Mouse (Mus musculus): ENCODE results near the gene Timmdc1. TPM values are rescaled to one million over a fixed set of nuclear protein-coding genes. Genes with fewer than 3 reads are reported as not detected.

The Timmdc1 gene
- total RNA-seq, 2 experiments from 2014 or later = 32.2 to 33.4 TPM

DNA sequence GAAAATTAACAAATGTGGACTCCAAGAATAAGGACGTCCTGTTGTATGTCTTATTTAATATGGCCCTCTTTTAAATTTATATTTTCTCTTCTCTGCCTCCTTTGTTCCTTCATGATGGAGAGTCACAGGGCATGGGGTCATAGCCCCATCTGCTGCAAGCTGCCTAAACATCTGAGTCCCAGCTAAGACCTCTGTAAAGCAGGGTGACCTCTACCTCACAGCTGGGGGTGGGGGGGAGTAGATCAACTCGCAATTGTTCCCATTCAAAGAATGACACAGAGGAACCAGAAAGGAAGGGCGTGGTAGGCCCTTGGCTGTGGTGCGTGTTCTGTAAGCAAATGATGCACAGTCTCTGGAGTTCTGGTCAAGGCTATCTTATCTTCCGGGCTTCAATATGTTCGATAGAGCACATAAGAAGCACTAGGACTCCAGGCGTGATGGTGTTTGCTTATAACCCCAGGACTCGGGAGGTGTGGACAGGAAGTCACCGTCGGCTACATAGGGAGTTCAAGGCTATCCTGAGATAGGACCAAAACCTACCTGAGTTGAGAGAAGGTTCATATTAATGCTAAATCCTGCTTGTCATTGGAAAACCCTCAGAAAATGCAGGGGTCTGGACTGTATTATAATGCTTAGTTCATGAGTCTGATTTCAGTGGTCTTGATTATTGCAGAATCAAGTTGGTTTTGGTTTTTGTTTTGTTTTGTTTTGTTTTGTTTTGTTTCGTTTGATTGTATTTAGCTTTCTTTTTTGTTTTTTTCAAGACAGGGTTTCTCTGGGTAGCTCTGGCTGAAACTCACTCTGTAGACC is 50.6 kb downstream of the Timmdc1 start:
- no peak for DNase-seq (ENCODE audit: extremely low spot score in 1 of 2, low spot score in 2 of 2)

GRCm38 (mm10) chr16:38469437-38469836 is 53.0 kb downstream of the Timmdc1 start:
- intact Hi-C loops (cut with DNase I) = no loop called here
- Histone ChIP-seq H3K27ac (no peak overlapping the region), H3K4me3 (no peak overlapping the region)
- no peak for TF ChIP-seq CTCF (IDR thresholded peaks at IDR 0.05)
- no peak for DNase-seq (ENCODE audit: extremely low spot score in 1 of 2, low spot score in 2 of 2)

More for the DNA sequence above, 50.6 kb downstream of the Timmdc1 start:
- Histone ChIP-seq H3K27ac (no peak overlapping the region), H3K4me3 (no peak overlapping the region)
- intact Hi-C loops (cut with DNase I) = no loop called here
- TF ChIP-seq CTCF (IDR thresholded peaks at IDR 0.05) = no peak

- Histone ChIP-seq H3K27ac (no peak overlapping the region), H3K4me3 (no peak overlapping the region)
- TF ChIP-seq CTCF (IDR thresholded peaks at IDR 0.05) = no peak; the same call in none of the 2 replicates
- intact Hi-C loops (cut with DNase I) = no loop called here
- DNase-seq (ENCODE audit: extremely low spot score in 1 of 2, low spot score in 2 of 2) = no peak
Observed at GRCm38 (mm10) chr16:38468706-38469018, 53.8 kb downstream of the Timmdc1 start.

DNA sequence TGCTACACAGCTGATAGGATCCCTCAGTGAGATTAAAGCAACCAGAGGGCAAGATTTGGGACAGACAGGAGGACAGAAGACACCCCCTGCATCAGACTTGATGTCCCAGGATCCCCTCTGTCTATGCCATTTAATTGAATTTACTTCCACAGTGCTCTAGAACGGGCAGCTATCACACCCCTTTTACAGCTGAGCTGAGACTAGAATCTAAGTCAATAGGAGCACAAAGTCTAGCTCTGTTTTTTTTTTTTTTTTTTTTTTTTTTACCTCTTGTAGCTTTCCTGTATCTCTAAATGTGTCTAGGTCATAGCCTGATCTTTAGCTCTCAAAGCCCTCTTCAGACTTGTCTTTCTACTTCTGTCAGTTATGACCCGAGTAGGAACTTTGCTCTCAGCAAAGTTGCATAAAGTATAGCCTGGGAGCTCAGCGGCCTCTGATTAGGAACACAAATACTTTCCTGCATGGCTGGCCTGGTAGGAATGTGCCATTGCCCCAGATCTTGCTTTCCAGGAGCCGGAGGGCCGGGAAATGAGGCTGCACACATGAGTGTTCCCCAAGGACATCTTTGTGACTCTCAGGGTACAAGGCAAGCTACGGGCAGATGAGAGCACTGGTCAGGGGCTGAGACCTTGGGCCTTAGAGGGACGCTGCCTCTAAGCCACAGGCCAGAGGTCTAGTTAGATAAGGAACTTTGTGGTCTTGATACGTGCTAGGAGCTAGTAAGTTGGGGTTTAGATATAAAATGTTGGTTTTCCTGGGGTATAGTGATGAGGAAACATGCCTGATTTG is 54.4 kb downstream of the Timmdc1 start:
- intact Hi-C loops (cut with DNase I) = no loop called here
- no peak for TF ChIP-seq CTCF (IDR thresholded peaks at IDR 0.05)
- Histone ChIP-seq H3K27ac (no peak overlapping the region), H3K4me3 (no peak overlapping the region)
- DNase-seq (ENCODE audit: extremely low spot score in 1 of 2, low spot score in 2 of 2) = no peak

GRCm38 (mm10) chr16:38467091-38467916 is 55.2 kb downstream of the Timmdc1 start:
- H3K27ac ChIP-seq = no peak overlapping the region
- intact Hi-C loops (cut with DNase I) = no loop called here
- TF ChIP-seq CTCF (IDR thresholded peaks at IDR 0.05) = no peak
- no peak overlapping the region for H3K4me3 ChIP-seq
- DNase-seq (ENCODE audit: extremely low spot score in 1 of 2, low spot score in 2 of 2) = no peak

- Histone ChIP-seq H3K27ac (no peak overlapping the region), H3K4me3 (no peak overlapping the region)
- intact Hi-C loops (cut with DNase I) = no loop called here
- no peak for DNase-seq (ENCODE audit: extremely low spot score in 1 of 2, low spot score in 2 of 2)
- TF ChIP-seq CTCF (IDR thresholded peaks at IDR 0.05) = no peak
Observed at GRCm38 (mm10) chr16:38466089-38466488, 56.4 kb downstream of the Timmdc1 start.

GRCm38 (mm10) chr16:38463305-38463704 is 59.2 kb downstream of the Timmdc1 start:
- TF ChIP-seq CTCF (IDR thresholded peaks at IDR 0.05) = no peak
- no peak overlapping the region for H3K4me3 ChIP-seq
- DNase-seq (ENCODE audit: extremely low spot score in 1 of 2, low spot score in 2 of 2) = no peak
- no peak overlapping the region for H3K27ac ChIP-seq
- intact Hi-C loops (cut with DNase I) = no loop called here

GRCm38 (mm10) chr16:38462161-38462560 is 60.3 kb downstream of the Timmdc1 start:
- no peak for DNase-seq (ENCODE audit: extremely low spot score in 1 of 2, low spot score in 2 of 2)
- TF ChIP-seq CTCF (IDR thresholded peaks at IDR 0.05) = no peak
- no peak overlapping the region for H3K27ac ChIP-seq
- intact Hi-C loops (cut with DNase I) = no loop called here
- no peak overlapping the region for H3K4me3 ChIP-seq

DNA sequence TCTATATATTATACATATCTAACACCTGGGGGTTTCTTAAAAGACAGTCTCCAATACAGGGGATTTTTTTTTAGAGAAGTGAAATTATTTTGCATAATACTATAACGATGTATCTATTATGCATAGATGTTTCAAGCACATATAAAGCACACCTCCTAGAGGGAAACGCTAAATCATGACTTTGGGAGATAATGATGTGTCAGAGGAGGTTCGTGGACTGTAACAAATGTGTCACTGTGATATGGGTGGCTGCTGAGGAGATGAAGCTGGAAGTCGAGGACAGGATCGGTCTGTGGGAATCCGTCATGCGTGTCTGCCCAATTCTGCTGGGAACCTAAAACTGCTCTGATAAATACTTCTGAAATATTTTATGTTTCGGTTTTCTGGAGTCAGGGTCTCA is 60.7 kb downstream of the Timmdc1 start:
- H3K4me3 ChIP-seq = no peak overlapping the region
- TF ChIP-seq CTCF (IDR thresholded peaks at IDR 0.05) = no peak
- no peak for DNase-seq (ENCODE audit: extremely low spot score in 1 of 2, low spot score in 2 of 2)
- intact Hi-C loops (cut with DNase I) = no loop called here
- H3K27ac ChIP-seq = no peak overlapping the region

DNA sequence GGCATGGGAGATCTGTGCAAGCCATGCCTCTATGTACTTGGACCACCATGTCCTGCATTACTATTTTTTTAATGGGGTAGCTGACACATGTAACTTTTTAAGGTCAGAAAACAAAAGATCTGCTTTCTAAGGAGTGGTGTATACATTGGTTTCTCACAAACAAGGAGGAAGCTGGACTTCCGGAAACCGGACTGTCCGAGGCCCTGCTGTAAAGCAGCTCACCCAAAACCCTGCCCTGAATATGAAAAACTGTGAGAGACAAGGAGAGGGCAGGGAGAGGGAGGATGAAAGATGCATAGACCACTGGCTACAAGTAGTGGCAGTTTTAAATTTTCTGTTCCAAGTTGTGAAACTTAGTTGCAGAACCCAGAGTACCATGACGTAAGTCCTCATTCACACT is 62.5 kb downstream of the Timmdc1 start:
- no peak for DNase-seq (ENCODE audit: extremely low spot score in 1 of 2, low spot score in 2 of 2)
- TF ChIP-seq CTCF (IDR thresholded peaks at IDR 0.05) = no peak
- H3K4me3 ChIP-seq = no peak overlapping the region
- intact Hi-C loops (cut with DNase I) = no loop called here
- H3K27ac ChIP-seq = no peak overlapping the region

DNA sequence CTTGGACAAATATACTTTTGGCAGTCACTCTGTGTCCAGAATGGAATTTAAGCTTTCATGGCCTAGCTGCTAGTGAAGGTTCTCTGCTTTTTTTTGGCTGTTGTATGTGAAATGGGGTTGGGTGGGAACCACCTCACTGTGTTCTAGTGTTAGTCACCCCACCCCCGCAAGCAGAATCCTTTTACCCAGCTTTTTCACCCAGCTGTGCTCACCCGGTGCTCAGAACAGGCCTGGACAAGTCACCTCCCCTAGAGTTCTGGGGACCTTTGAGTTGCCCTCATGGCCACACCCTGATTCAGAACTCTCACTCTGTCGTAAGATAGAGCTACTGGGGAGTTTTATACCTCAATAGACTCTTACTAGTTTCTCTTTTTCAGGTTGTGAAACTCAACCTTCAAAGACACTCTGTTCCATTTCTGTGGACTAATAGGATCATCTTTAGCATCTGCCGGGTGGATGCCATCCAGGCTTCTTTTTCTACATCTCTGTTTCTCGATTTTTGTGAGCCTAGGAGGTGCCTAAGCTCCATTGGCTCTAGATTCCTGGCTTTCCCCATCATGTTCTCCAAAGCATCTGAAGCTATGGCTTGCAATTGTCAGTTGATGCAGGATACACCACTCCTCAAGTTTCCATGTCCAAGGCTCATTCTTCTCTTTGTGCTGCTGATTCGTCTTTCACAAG is 63.7 kb downstream of the Timmdc1 start:
- DNase-seq (ENCODE audit: extremely low spot score in 1 of 2, low spot score in 2 of 2) = no peak
- H3K27ac ChIP-seq = no peak overlapping the region
- intact Hi-C loops (cut with DNase I) = no loop called here
- no peak for TF ChIP-seq CTCF (IDR thresholded peaks at IDR 0.05)
- no peak overlapping the region for H3K4me3 ChIP-seq

All from left cerebral cortex, adult 2 months (tissue).